Mouse (Mus musculus) liver, adult 2 months (tissue): ENCODE results near the gene Atp6v1e1. TPM values are rescaled to one million over a fixed set of nuclear protein-coding genes. Genes with fewer than 3 reads are reported as not detected.

Source experiments
- DNase-seq: peaks from one replicate; pipeline ENCODE4 v3.0.0-alpha.2; 2011; ENCODE audit warnings: low read depth, low spot score; ENCODE audit errors: extremely low read depth
- H3K27ac ChIP-seq: fragments of 200-500 bp; replicated peaks from 2 replicates; pipeline ENCODE4 v1.5.1; 2012; ENCODE audit warnings: low read depth, mild to moderate bottlenecking, control low read depth, inconsistent platforms, low read length; ENCODE audit not compliant: insufficient read depth
- H3K27me3 ChIP-seq: fragments of 200-500 bp; 2 replicates; pipeline ENCODE4 v1.6.1; 2012; ENCODE audit warnings: mild to moderate bottlenecking, moderate library complexity, low read length, inconsistent platforms; ENCODE audit not compliant: control insufficient read depth, insufficient read depth
- H3K36me3 ChIP-seq: fragments of 200-500 bp; 2 replicates; pipeline ENCODE4 v1.6.1; 2012; ENCODE audit warnings: low read length, inconsistent platforms; ENCODE audit not compliant: control insufficient read depth, insufficient read depth
- H3K4me1 ChIP-seq: fragments of 200-500 bp; 2 replicates; pipeline ENCODE4 v1.6.1; 2011; ENCODE audit warnings: low read length; ENCODE audit not compliant: control insufficient read depth, insufficient read depth
- H3K4me3 ChIP-seq: fragments of 200-500 bp; 2 replicates; pipeline ENCODE4 v1.5.1; 2011; ENCODE audit warnings: low read depth, mild to moderate bottlenecking, control low read depth, low read length, moderate library complexity; ENCODE audit not compliant: insufficient read depth
- H3K79me2 ChIP-seq: fragments of 200-500 bp; 2 replicates; pipeline ENCODE4 v1.6.1; 2012; ENCODE audit warnings: inconsistent platforms, mild to moderate bottlenecking, low read length, moderate library complexity; ENCODE audit not compliant: control insufficient read depth, insufficient read depth
- H3K9ac ChIP-seq: fragments of 200-500 bp; 2 replicates; pipeline ENCODE4 v1.6.1; 2012; ENCODE audit warnings: low read depth, mild to moderate bottlenecking, control low read depth, inconsistent platforms, low read length
- CTCF ChIP-seq: fragments of 200-500 bp; IDR thresholded peaks from 2 replicates; pipeline ENCODE4 v1.5.1; 2011; ENCODE audit warnings: low read depth, low read length, control low read depth
- POLR2A ChIP-seq: fragments of 200-500 bp; IDR thresholded peaks from 2 replicates; pipeline ENCODE4 v1.6.1; 2011; ENCODE audit warnings: low read length, control low read depth; ENCODE audit not compliant: insufficient read depth; ENCODE audit errors: extremely low read depth
- WGBS: fragments of 180-500 bp; shearing (Covaris S2); methylation state at CpG from one replicate; pipeline ENCODE4 v1.1.7; 2018; 5-methylcytosine and 5-hydroxymethylcytosine counted together
- polyA plus RNA-seq: library from polyadenylated mRNA; depleted of rRNA; stranded (reverse); fragments of >200 nt; gene quantifications from 2 replicates; pipeline ENCODE4 v1.2.3, GENCODE M21; 2012; rRNA removed
- total RNA-seq: library from RNA; depleted of rRNA; stranded (reverse); fragments of >200 nt; gene quantifications from 2 replicates; pipeline ENCODE4 v1.2.3, GENCODE M21; 2014; rRNA removed

Gene Atp6v1e1
- total RNA-seq (137 and 149 TPM in 2 replicates), polyA plus RNA-seq (95.9 and 110 TPM in 2 replicates)

DNA sequence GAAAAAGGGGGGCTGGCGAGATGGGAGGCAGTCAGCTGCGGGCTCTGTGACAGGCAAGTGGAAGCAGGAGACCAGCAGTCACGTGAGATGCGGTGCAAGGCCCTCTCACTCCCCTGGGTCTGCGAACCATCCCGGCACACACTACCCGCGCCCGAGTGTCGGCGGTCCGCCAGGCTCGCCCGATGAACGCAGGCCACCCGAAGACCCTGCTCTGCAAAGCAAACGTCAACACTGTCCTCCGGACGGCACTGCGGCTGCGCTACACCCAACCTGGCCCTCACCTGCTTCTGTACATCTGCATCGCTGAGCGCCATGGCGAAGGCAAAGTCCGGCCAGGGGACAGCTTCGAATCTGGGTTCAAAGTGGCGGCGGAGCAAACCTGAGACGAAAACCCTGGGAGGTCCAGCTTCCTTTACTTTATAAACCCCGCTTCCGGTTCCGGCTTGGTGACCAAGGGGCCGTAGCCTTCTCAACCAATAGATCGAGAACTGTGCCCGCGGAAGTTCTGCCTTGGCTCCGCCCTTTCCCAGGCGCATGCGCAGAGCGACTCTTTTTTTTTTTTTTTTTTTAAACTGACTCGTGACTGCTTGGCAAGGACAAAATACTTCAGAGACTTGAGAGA, at the start of gene Atp6v1e1:
Gene Atp6v1e1, minus strand, starts transcription at position 487 of the 622 bp plus-strand sequence.
- peak within 1 kb of the TSS; percentile 99 for H3K4me3 ChIP-seq
- peaks cover 15% of the 10 kb centered on the region; the same call in 1 of the 2 replicates for H3K79me2 ChIP-seq
- no peak for TF ChIP-seq CTCF
- peak; percentile 88 for TF ChIP-seq POLR2A
- H3K27me3 ChIP-seq = no peaks in the 10 kb centered on the region
- peak; percentile 94 for DNase-seq
- WGBS = under 1% methylated on average over 41 of the region's 41 CpGs
- peaks cover 8% of the 10 kb centered on the region for H3K4me1 ChIP-seq
- peak within 1 kb of the TSS; percentile 95 for H3K27ac ChIP-seq
- peak within 1 kb of the TSS; percentile 98 for H3K9ac ChIP-seq
- peaks cover 10% of the 10 kb centered on the region; the same call in 1 of the 2 replicates for H3K36me3 ChIP-seq

GRCm38 (mm10) chr6:120871286-120871685, 48.7 kb upstream of the Atp6v1e1 start:
- peaks cover 13% of the 10 kb centered on the region for H3K36me3 ChIP-seq
- DNase-seq = peak; percentile 18
- peaks cover 4% of the 10 kb centered on the region; the same call in 1 of the 2 replicates for H3K4me1 ChIP-seq
- no peak for TF ChIP-seq CTCF
- no peak for TF ChIP-seq POLR2A
- H3K79me2 ChIP-seq = no peaks in the 10 kb centered on the region
- H3K4me3 ChIP-seq = no peak overlapping the region
- no peaks in the 10 kb centered on the region for H3K27me3 ChIP-seq
- no peak overlapping the region for H3K9ac ChIP-seq
- WGBS = 46% methylated on average over 2 of the region's 2 CpGs
- no peak overlapping the region for H3K27ac ChIP-seq

DNA sequence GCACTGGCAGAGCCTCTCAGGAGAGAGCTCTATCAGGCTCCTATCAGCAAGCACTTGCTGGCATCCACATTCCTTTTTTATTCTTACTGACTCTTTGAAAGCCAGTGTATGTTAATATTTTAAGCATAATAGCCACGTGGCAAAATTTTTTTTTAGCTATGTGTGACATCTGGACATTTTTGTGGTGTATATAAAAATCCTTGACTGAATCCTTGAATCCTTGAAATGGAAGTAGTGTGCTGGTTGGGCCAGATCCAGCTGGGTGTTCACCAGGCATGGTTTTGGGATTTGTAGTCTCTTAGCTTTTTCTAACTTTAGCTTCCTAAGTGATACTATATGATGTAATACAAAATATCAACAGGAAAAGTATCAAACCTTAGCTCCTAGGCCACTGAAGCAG, 46.2 kb upstream of the Atp6v1e1 start:
- WGBS = 84% methylated on average over 1 of the region's 1 CpGs
- H3K79me2 ChIP-seq = no peaks in the 10 kb centered on the region
- no peak overlapping the region for H3K9ac ChIP-seq
- H3K27me3 ChIP-seq = no peaks in the 10 kb centered on the region
- peaks cover 17% of the 10 kb centered on the region for H3K36me3 ChIP-seq
- TF ChIP-seq CTCF (no peak), POLR2A (no peak)
- H3K4me3 ChIP-seq = no peak overlapping the region
- no peak overlapping the region for H3K27ac ChIP-seq
- DNase-seq = no peak
- H3K4me1 ChIP-seq = peaks cover 4% of the 10 kb centered on the region; the same call in 1 of the 2 replicates

- H3K9ac ChIP-seq = no peak overlapping the region
- no peak for DNase-seq
- TF ChIP-seq POLR2A (no peak), CTCF (no peak)
- H3K27ac ChIP-seq = no peak overlapping the region
- no peaks in the 10 kb centered on the region for H3K27me3 ChIP-seq
- H3K4me1 ChIP-seq = peaks cover 4% of the 10 kb centered on the region; the same call in 1 of the 2 replicates
- WGBS = 72% methylated on average over 9 of the region's 9 CpGs
- no peaks in the 10 kb centered on the region for H3K79me2 ChIP-seq
- H3K4me3 ChIP-seq = no peak overlapping the region
- peaks cover 14% of the 10 kb centered on the region for H3K36me3 ChIP-seq
Measured at GRCm38 (mm10) chr6:120866051-120866814, 43.6 kb upstream of the Atp6v1e1 start.

DNA sequence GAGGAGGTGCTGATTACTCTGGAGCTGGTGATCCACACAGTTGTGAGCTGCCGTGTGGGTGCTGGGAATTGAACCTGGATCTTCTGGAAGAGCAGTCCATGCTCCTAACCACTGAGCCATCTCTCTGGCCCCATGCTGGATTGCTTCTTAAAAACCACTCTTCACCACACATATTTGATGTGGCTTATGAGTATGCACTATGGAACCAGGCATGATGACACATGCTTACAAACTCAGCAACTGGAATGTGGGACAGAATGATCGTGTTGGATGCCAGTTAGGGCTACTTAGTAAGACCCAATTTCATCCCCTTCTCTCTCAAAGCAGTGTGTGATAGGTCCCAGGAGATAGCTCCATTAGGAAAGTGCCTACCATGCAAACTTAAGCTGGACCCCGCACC, 37.5 kb upstream of the Atp6v1e1 start:
- no peaks in the 10 kb centered on the region for H3K27me3 ChIP-seq
- H3K4me3 ChIP-seq = no peak overlapping the region
- peaks cover 6% of the 10 kb centered on the region; the same call in 1 of the 2 replicates for H3K36me3 ChIP-seq
- DNase-seq = no peak
- H3K79me2 ChIP-seq = peaks cover 11% of the 10 kb centered on the region
- WGBS = 95% methylated on average over 3 of the region's 3 CpGs
- TF ChIP-seq CTCF (no peak), POLR2A (no peak)
- H3K9ac ChIP-seq = no peak overlapping the region
- no peak overlapping the region for H3K27ac ChIP-seq
- H3K4me1 ChIP-seq = no peaks in the 10 kb centered on the region

DNA sequence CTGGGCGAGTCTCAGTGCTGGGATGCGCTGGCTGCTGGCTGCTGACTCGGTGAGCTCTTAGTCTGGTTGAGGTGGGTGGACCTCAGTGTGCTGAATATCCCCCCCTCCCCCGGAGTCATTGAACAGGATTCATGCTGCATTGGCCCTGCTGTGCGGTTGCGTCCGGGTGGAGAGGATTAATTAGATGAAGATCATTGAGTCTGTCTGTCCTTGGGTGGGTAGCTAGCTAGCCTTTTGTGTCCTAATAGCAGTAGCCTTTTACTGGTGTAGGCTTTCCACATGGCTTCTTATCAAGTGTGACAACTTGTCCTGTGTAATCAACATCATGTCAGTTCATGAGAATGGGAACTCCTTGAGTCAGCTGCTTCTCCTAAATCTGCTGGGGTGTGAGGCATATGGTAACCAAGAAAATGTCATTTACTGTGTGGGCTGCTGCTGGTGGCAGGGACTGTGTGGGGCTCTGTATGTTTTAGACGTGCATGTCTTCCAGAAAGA, 35.7 kb upstream of the Atp6v1e1 start:
- 93% methylated on average over 8 of the region's 8 CpGs for WGBS
- no peaks in the 10 kb centered on the region for H3K4me1 ChIP-seq
- no peak overlapping the region for H3K4me3 ChIP-seq
- peaks cover 15% of the 10 kb centered on the region for H3K79me2 ChIP-seq
- H3K27ac ChIP-seq = no peak overlapping the region
- TF ChIP-seq POLR2A (no peak), CTCF (no peak)
- no peaks in the 10 kb centered on the region for H3K27me3 ChIP-seq
- H3K36me3 ChIP-seq = peaks cover 2% of the 10 kb centered on the region
- DNase-seq = no peak
- H3K9ac ChIP-seq = no peak overlapping the region
